Mouse (Mus musculus) E14TG2a.4 (cell line): ENCODE measurements around the gene Txndc15.

Source experiments
- CTCF ChIP-seq: conservative IDR thresholded peaks from 2 replicates; pipeline ENCODE4 v1.5.1; 2014; ENCODE audit warnings: low read length
- POU5F1 ChIP-seq: IDR thresholded peaks from 2 replicates; pipeline ENCODE4 v1.6.1; 2014; ENCODE audit warnings: low read length, borderline replicate concordance

GRCm38 (mm10) chr13:55754380-55754779 lies 39.9 kb downstream of the Txndc15 start:
- TF ChIP-seq CTCF = no peak
- TF ChIP-seq POU5F1 = no peak
